Mouse (Mus musculus) brown adipose tissue, adult 24 weeks (tissue): ENCODE results near the gene Rps4x. TPM values are rescaled to one million over a fixed set of nuclear protein-coding genes. Genes with fewer than 3 reads are reported as not detected.
A peak's percentile ranks its signal among the peaks of the same experiment; 100 is the strongest.
"Not testable (repeated sequence)": the region's sequence is repeated elsewhere in the genome, so short reads cannot be mapped to it uniquely, and the experiment has no call there.

Experiments used
- H3K27ac ChIP-seq: fragments of 200-500 bp; replicated peaks from 2 replicates; pipeline ENCODE4 v1.5.1; 2012; ENCODE audit warnings: low read depth, mild to moderate bottlenecking, low read length
- H3K4me1 ChIP-seq: fragments of 200-500 bp; 2 replicates; pipeline ENCODE4 v1.6.1; 2012; ENCODE audit warnings: low read length, mixed read lengths; ENCODE audit not compliant: control insufficient read depth, insufficient read depth, insufficient read length
- H3K4me3 ChIP-seq: fragments of 200-500 bp; 2 replicates; pipeline ENCODE4 v1.5.1; 2012; ENCODE audit warnings: low read depth, mild to moderate bottlenecking, low read length, moderate library complexity; ENCODE audit not compliant: insufficient read depth
- polyA plus RNA-seq: library from polyadenylated mRNA; stranded (reverse); fragments of >200 nt; gene quantifications from 2 replicates; pipeline ENCODE4 v1.2.4, GENCODE M21; 2012; ENCODE audit not compliant: missing spikeins, insufficient read depth, insufficient read length

The Rps4x gene
- 541 and 684 TPM in 2 replicates for polyA plus RNA-seq

DNA sequence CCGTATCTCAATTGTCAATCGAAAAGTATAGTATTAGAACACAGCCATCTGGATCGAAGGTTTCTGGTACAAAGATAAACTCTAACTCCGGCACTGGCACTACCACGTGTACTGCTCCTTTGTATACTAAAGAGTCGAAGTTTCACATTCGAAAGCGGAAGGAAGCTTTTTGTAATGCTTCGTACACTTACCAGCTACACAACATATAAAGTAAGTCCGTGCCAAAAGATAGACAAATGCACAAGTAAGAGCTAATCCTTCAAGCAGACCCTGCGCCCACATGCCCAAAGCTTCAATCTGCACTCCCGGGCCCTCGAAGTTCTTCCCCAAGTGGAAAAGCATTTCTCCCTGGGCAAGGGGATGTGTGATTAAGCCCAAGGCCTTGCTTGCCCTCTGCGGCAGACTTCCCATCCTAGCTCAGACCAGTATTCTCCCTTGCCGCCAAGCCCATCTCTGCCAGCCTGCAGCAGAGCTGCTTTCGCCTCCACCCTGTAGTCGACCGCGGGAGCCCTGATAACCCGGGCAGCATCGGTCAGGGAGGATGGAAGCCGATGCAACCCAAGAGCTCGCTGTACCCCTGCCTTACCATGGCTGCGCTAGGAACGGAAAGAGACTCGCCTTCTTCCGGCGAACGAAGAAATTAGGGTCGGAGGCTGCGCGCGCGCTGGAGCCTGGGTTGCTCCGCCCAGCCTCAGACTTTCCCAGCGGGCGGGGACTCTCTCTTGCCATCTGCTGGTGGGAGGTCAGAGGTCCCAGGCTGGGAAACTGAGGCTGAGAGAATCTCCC lies at the start of gene Rps4x:
TSS of gene Rps4x (minus strand) at position 683 of the 786 bp plus-strand sequence.
- Histone ChIP-seq H3K27ac (peak within 1 kb of the TSS; percentile 79), H3K4me3 (peak within 1 kb of the TSS; percentile 82), H3K4me1 (no peaks in the 10 kb centered on the region)

DNA sequence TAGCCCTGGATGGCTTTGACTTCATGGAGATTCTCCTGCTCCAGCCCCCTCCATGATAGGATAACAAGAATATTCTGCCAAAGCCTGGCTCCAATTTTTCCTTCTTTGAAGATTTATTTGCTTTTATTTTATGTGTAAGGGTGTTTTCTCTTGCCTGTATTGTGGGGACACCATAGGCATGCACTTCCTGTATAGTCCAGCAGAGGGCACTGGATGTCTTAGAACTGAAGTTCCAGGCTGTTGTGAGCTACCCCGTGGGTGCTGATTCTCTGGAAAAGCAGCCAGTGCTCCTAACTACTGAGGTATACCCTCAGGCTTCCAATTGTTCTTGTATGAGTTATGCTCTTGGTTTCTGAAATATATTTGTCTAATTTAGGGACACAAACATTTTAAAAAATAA lies 29.9 kb upstream of the Rps4x start:
- H3K27ac ChIP-seq: no peak overlapping the region
- no peak overlapping the region for H3K4me3 ChIP-seq
- H3K4me1 ChIP-seq: no peaks in the 10 kb centered on the region

DNA sequence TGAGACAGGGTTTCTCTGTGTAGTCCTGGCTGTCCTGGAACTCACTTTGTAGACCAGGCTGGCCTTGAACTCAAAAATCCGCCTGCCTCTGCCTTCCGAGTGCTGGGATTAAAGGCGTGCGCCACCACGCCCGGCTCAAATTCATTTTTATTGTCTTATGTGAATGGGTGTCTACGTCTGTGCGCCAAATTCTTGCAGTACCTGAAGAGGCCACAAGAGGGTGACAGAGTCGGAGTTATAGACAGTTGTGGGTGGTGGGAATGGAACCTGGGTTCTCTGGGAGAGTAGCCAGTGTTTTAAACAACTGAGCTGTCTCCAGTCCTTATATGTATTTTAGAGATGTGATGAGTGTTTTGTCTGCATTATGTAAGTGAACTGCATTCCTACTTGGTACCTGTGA lies 26.2 kb upstream of the Rps4x start:
- not testable (repeated sequence) for H3K27ac ChIP-seq, H3K4me3 ChIP-seq, H3K4me1 ChIP-seq

DNA sequence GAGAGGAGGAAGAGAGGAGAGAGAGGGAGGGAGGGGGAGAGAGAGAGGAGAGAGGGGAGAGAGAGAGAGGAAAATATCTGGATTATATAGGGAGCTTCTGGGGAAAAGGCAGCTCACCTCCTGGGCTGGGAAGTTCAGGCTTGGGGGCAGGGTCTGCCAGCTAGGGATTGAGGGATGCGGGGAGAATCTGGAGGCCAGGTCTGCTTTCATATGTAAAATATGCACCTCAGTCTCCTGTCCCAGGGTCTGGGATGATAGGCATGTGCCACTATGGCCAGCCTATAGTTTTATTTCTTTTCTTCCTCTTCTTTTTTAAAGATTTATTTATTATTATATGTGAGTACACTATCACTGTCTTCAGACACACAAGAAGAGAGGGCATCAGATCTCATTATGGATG lies 1.6 kb upstream of the Rps4x start:
- no peak overlapping the region for H3K4me3 ChIP-seq
- H3K27ac ChIP-seq: no peak overlapping the region
- no peaks in the 10 kb centered on the region for H3K4me1 ChIP-seq

DNA sequence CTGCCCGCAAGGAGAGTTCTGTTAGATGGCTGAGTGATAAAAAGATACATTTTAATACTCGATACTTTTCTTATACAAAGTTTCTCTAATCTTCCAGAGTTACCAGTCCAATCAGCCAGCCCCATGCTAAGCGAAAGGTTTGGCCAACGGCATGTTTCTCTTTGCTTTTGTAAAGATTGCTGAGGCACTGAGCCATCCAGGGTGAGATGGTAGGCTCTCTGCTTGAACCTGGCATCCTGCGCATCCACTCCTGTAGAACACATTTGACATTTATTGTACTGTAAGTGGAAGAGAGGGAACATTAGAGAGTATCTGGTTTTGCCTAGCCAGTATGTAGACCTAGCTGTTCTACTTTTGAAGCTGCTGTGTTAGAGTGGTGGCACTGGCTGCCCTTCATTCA lies 387 bp upstream of the Rps4x start:
- Histone ChIP-seq H3K4me3 (no peak overlapping the region), H3K4me1 (no peaks in the 10 kb centered on the region), H3K27ac (no peak overlapping the region)

DNA sequence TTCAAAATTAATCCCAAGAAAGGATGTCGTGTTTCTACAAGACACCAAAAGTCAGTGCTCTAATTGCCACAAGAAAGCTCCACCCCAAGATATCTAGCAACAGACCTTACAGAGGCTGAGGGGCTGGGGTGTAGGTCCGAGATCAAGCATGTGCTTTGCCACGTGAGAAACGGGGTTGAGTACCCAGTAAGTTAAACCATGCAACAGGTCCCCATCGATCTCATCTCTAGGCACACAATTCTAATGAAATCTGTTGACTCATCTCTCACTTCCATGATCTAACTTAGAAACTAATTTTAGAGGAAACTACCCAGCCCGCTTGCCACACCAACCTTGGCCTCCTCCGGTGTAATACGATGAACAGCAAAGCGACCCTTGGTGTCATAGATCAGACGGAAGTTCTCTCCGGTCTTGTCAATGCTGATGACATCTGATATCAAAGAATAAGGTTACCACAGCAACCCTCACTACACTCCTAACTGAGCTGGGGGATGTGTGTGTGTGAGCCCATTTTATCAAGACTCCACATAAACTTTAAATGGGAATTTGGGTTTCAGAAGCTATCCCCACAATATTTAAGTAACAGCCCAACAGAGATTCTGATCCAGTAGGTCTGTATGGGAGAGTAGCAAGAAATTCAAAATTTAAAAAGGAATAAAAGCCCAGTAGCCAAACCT lies 2.0 kb downstream of the Rps4x start:
- H3K4me3 ChIP-seq: no peak overlapping the region
- no peaks in the 10 kb centered on the region for H3K4me1 ChIP-seq
- no peak overlapping the region for H3K27ac ChIP-seq

DNA sequence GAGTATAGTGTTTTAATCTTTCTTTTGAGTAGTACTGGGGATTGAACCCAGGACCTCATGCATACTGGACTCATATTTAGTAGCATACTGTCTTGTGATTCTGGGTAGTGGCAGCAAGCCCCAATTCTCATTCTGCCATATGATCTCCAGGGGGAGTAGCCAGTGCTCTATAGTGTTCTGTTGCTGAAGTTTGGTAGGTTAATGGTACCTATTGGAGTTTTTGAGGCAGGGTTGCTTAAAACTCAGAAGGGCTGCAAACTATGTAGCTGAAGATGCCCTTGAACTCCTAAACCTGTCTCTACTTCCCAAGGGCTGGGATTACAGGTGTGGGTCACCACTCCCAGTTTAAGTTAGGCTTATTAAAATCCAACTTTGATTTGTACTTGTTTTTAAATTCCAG lies 6.6 kb downstream of the Rps4x start:
- Histone ChIP-seq H3K4me1 (no peaks in the 10 kb centered on the region), H3K27ac (no peak overlapping the region), H3K4me3 (no peak overlapping the region)

DNA sequence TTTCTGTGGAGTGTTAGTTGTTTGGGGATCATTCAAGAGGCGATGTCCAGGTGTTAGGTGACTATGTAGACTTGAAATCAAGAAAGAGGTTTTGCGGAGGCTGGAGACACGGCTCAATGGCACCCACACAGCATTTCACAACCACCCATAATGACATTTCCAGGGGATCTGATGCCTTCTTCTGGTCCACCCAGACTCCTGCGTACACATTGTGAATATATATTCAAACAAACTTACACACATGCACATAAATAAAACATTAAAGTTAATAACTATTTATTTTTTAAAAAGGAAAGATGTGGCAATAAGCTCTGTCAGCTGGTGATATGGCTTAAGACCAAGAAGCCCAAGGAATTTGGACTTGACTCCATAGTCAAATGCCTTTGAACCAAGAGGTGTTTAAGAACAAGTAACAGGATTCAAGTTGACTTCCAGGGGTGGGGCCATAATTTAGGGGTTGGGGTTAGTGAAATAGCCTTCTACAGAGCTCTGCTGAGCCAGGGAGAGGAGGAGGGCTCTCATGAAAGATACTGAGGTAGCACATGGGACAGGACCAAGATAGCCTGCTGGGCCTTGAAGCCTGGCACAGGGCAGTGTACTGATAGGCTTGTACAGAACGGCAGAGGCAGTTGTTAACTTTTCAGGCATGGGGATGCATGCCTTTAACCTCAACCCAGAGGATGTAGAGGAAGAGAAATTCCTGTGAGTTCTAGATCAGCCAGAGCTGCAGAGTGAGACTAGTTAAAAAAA lies 13.5 kb downstream of the Rps4x start:
- no peak overlapping the region for H3K4me3 ChIP-seq
- H3K4me1 ChIP-seq: no peaks in the 10 kb centered on the region
- H3K27ac ChIP-seq: no peak overlapping the region

DNA sequence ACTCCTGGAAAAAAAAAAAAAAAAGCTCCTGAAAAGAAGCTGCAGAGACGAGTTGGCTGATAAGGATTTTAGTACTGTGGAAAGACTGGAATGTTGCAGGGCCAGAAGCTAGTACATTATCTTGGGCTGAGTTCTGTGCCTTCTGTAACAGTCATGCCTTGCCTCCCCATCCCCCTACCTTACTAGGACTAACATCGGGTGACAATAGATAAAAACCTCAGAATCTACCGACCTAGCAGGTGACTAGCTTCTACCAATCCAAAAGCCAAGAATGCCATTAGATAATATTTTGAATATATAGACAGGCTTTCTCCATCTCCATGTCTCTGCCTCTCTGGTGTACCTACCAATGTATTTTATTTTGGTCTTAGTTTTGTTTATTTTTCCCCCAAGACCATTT lies 18.3 kb downstream of the Rps4x start:
- no peak overlapping the region for H3K4me3 ChIP-seq
- no peak overlapping the region for H3K27ac ChIP-seq
- H3K4me1 ChIP-seq: no peaks in the 10 kb centered on the region

DNA sequence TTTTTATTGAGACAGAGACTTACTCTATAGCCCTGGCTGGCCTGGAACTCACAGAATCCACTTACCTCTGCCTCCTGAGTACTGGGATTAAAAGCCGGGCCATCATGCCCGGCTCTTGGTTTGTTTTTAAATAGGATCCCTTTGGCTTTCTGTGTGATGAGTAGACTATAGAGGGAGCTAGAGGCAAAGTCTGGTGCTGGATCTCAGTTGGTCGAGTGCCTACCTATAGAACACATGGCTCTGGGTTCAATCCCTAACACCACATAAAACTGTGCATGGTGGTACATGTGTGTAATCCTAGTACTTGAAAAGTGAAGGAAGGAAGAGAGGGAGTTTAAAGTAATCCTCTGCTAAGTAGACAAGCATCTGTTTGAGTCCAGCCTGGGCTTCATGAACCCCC lies 19.1 kb downstream of the Rps4x start:
- Histone ChIP-seq H3K4me3 (no peak overlapping the region), H3K4me1 (no peaks in the 10 kb centered on the region), H3K27ac (no peak overlapping the region)

DNA sequence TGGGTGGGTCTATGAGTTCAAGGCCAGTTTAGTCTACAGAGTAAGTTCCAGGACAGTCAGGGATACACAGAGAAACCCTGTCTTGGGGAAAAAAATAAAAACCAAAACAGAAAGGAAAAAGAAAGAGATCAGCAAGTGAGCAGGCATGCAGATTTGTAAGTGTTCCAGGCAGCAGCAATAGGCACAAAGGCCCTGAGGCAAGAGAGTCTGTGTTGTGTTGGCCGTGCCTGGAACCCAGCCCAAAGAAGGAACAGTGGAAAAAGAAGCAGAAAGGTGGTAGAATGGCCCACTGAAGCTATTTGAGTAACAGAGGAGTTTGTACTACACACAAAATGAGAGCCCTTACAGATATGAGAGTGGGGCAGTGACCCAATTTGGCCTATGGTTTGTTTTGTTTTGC lies 19.5 kb downstream of the Rps4x start:
- H3K27ac ChIP-seq: no peak overlapping the region
- H3K4me3 ChIP-seq: no peak overlapping the region
- H3K4me1 ChIP-seq: no peaks in the 10 kb centered on the region

DNA sequence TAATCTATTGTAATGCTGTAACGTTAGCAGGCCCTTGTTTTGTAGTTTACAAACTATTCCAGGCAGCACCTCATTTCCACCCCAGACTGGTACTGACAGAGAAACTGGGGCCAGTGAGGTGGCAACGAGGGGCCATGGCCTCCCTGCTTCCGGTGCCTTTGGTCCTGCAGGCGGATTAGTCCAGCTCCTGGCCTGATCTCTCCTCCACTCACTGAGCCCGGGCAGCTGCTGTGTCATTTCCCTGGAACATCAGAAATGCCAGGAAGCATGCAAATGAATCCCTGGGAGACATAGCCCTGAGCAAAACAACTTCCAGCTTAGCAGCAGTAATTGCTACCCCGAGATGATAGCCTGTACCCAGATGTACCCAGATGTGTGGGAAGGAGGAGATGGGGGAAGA lies 22.2 kb downstream of the Rps4x start:
- no peak overlapping the region for H3K27ac ChIP-seq
- H3K4me1 ChIP-seq: no peaks in the 10 kb centered on the region
- no peak overlapping the region for H3K4me3 ChIP-seq

DNA sequence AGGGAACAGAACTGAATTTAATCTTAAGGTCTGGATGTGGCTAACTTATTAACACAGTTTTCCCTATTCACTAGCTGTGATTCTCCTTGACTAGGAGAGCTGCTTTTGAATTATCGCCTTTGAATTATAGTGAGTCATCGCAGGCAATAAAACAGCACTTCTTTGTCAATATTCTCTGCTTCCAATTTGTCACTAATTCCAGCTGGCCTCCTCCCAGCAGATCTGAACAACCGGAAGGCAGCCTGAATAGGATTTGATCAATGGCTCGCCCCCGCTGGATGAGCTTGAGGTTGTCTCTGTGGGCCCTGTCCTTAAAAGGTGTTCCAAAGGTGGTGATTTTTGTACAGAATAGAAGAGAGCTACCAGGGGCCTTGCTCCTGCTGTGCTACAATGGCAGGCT lies 22.7 kb downstream of the Rps4x start:
- Histone ChIP-seq H3K4me1 (no peaks in the 10 kb centered on the region), H3K4me3 (no peak overlapping the region), H3K27ac (no peak overlapping the region)

DNA sequence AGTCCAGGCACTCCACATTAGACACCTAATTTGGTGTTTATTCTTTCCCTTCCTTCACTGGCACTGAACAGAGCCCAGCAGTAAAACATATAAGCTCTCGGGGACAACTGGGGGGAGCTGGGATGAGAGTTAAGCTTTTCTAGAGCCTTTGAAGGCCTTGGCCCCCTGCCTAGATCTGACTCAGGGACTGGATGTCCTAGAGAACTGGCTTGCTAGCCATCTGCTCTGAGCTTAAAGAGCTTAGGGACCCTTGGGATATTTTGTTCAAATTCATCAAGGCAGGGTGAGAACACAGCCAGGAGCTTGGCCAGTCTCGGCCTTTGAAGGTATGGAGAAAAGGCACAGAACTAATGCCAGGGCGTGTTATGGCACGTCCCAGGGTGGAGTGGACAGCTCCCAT lies 25.7 kb downstream of the Rps4x start:
- no peak overlapping the region for H3K4me3 ChIP-seq
- H3K27ac ChIP-seq: no peak overlapping the region
- H3K4me1 ChIP-seq: no peaks in the 10 kb centered on the region

DNA sequence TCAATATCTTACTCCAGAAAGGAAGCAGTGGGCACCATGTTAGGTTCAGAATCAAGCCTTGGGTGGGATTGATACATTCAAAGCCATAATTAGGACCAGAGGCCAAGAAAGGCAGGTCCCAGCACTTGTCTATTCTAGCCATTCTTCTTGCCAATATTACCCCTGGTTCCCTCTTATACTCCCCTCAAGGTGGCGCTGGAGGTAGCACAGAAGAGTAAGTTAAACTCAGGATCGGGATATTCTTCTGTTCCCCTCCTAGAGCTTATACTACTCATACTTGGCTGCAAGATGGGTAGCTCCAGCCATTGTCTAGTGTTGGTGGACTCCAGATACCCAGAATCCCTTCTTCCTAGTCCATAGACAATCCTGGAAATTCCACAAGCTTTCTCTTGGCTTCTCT lies 26.1 kb downstream of the Rps4x start:
- Histone ChIP-seq H3K4me1 (no peaks in the 10 kb centered on the region), H3K27ac (no peak overlapping the region), H3K4me3 (no peak overlapping the region)
